Mouse (Mus musculus) kidney, postnatal 14 days (tissue): ENCODE measurements around the gene Sap30bp.

Source experiments
- DNase-seq: peaks from one replicate; pipeline ENCODE4 v3.0.0; 2022; ENCODE audit warnings: mixed read lengths

The Sap30bp gene

GRCm38 (mm10) chr11:115906116-115906515 lies 27.0 kb upstream of the Sap30bp start:
- peak; percentile 39 for DNase-seq

GRCm38 (mm10) chr11:115906521-115906920 lies 26.6 kb upstream of the Sap30bp start:
- DNase-seq: no peak

GRCm38 (mm10) chr11:115911134-115911561 lies 21.9 kb upstream of the Sap30bp start:
- DNase-seq: no peak

GRCm38 (mm10) chr11:115911632-115912376 lies 21.3 kb upstream of the Sap30bp start, which contains the start of gene Smim6:
Gene Smim6, plus strand, starts transcription at chr11:115912017.
- DNase-seq: peak; percentile 73

GRCm38 (mm10) chr11:115916579-115916978 lies 16.5 kb upstream of the Sap30bp start:
- DNase-seq: no peak

- DNase-seq: no peak
Measured at GRCm38 (mm10) chr11:115918637-115919036, 14.4 kb upstream of the Sap30bp start.

- DNase-seq: no peak
Measured at GRCm38 (mm10) chr11:115919073-115919472, 14.0 kb upstream of the Sap30bp start.

- peak; percentile 70 for DNase-seq
Measured at GRCm38 (mm10) chr11:115920110-115920818, 12.8 kb upstream of the Sap30bp start.

GRCm38 (mm10) chr11:115921986-115922385 lies 11.1 kb upstream of the Sap30bp start:
- no peak for DNase-seq

GRCm38 (mm10) chr11:115929031-115929430 lies 4.1 kb upstream of the Sap30bp start:
- DNase-seq: no peak

- no peak for DNase-seq
Measured at GRCm38 (mm10) chr11:115929818-115930217, 3.3 kb upstream of the Sap30bp start.

GRCm38 (mm10) chr11:115931235-115931634 lies 1.8 kb upstream of the Sap30bp start:
- no peak for DNase-seq

GRCm38 (mm10) chr11:115933747-115934110 lies 647 bp downstream of the Sap30bp start:
- DNase-seq: no peak

- DNase-seq: peak; percentile 76
Measured at GRCm38 (mm10) chr11:115939690-115940329, 6.7 kb downstream of the Sap30bp start.

- DNase-seq: no peak
Measured at GRCm38 (mm10) chr11:115941980-115942379, 8.9 kb downstream of the Sap30bp start.

GRCm38 (mm10) chr11:115945247-115945646 lies 12.2 kb downstream of the Sap30bp start:
- no peak for DNase-seq

GRCm38 (mm10) chr11:115946221-115946828 lies 13.2 kb downstream of the Sap30bp start:
- DNase-seq: peak; percentile 39

- no peak for DNase-seq
Measured at GRCm38 (mm10) chr11:115948316-115948715, 15.2 kb downstream of the Sap30bp start.

GRCm38 (mm10) chr11:115950719-115951118 lies 17.6 kb downstream of the Sap30bp start:
- no peak for DNase-seq

GRCm38 (mm10) chr11:115954712-115955111 lies 21.6 kb downstream of the Sap30bp start:
- no peak for DNase-seq

- DNase-seq: peak; percentile 48
Measured at GRCm38 (mm10) chr11:115955195-115955858, 22.2 kb downstream of the Sap30bp start.

GRCm38 (mm10) chr11:115956453-115956852 lies 23.4 kb downstream of the Sap30bp start:
- no peak for DNase-seq

GRCm38 (mm10) chr11:115957971-115958370 lies 24.9 kb downstream of the Sap30bp start:
- DNase-seq: no peak
